Mouse (Mus musculus) layer of hippocampus, adult 2 months (tissue): ENCODE results near the gene Sema4d. TPM values are rescaled to one million over a fixed set of nuclear protein-coding genes. Genes with fewer than 3 reads are reported as not detected.

Experiments
- DNase-seq, 2 experiments: peaks; one replicate each; pipeline ENCODE4 v3.0.0; 2022; ENCODE audit warnings: low spot score in 2 of 2
- H3K27ac ChIP-seq: fragments of 200-600 bp; 2 replicates; pipeline ENCODE4 v1.8.1; 2022
- H3K4me3 ChIP-seq: fragments of 200-600 bp; 2 replicates; pipeline ENCODE4 v1.8.1; 2022; ENCODE audit warnings: mild to moderate bottlenecking
- CTCF ChIP-seq: fragments of 200-600 bp; conservative IDR thresholded peaks from 2 replicates; pipeline ENCODE4 v1.8.1; 2022; ENCODE audit warnings: antibody characterized with exemption, mild to moderate bottlenecking, moderate library complexity
- total RNA-seq, 2 experiments: library from RNA; stranded (reverse); gene quantifications; 2 replicates each; pipeline ENCODE4 v1.2.3; 2021

The Sema4d gene
- total RNA-seq, 2 experiments from 2014 or later: 76.3 to 83.9 TPM

- H3K27ac ChIP-seq: peak overlapping the region; percentile 78
- TF ChIP-seq CTCF: no peak
- H3K4me3 ChIP-seq: no peak overlapping the region; the same call in 1 of the 2 replicates
- DNase-seq: peak; percentile 45 to 53
Measured at GRCm38 (mm10) chr13:51752346-51753167, 41.0 kb downstream of the Sema4d start.

GRCm38 (mm10) chr13:51749578-51750345, 43.8 kb downstream of the Sema4d start:
- Histone ChIP-seq H3K4me3 (no peak overlapping the region), H3K27ac (peak overlapping the region; percentile 57; the same call in 1 of the 2 replicates)
- no peak for DNase-seq
- no peak for TF ChIP-seq CTCF

GRCm38 (mm10) chr13:51748009-51748552, 45.5 kb downstream of the Sema4d start:
- Histone ChIP-seq H3K27ac (no peak overlapping the region), H3K4me3 (no peak overlapping the region)
- TF ChIP-seq CTCF: no peak
- DNase-seq: no peak

GRCm38 (mm10) chr13:51747069-51747468, 46.5 kb downstream of the Sema4d start:
- DNase-seq: no peak
- TF ChIP-seq CTCF: no peak

GRCm38 (mm10) chr13:51745862-51746261, 47.7 kb downstream of the Sema4d start:
- no peak overlapping the region for H3K27ac ChIP-seq
- no peak for DNase-seq
- TF ChIP-seq CTCF: no peak
- H3K4me3 ChIP-seq: no peak overlapping the region

More at GRCm38 (mm10) chr13:51747069-51747468, 46.5 kb downstream of the Sema4d start:
- H3K27ac ChIP-seq: no peak overlapping the region
- no peak overlapping the region for H3K4me3 ChIP-seq

- no peak for TF ChIP-seq CTCF
- no peak overlapping the region for H3K4me3 ChIP-seq
- peak overlapping the region; percentile 7; the same call in 1 of the 2 replicates for H3K27ac ChIP-seq
- no peak for DNase-seq
Measured at GRCm38 (mm10) chr13:51743855-51744254, 49.7 kb downstream of the Sema4d start.

- DNase-seq: no peak
- no peak for TF ChIP-seq CTCF
- Histone ChIP-seq H3K27ac (no peak overlapping the region), H3K4me3 (no peak overlapping the region)
Measured at GRCm38 (mm10) chr13:51742551-51743052, 50.9 kb downstream of the Sema4d start.

GRCm38 (mm10) chr13:51740776-51741175, 52.8 kb downstream of the Sema4d start:
- no peak for DNase-seq
- TF ChIP-seq CTCF: no peak
- no peak overlapping the region for H3K4me3 ChIP-seq
- no peak overlapping the region for H3K27ac ChIP-seq

- no peak overlapping the region for H3K27ac ChIP-seq
- no peak for DNase-seq
- TF ChIP-seq CTCF: no peak
- H3K4me3 ChIP-seq: no peak overlapping the region
Measured at GRCm38 (mm10) chr13:51739713-51740112, 53.8 kb downstream of the Sema4d start.

GRCm38 (mm10) chr13:51738531-51739117, 54.9 kb downstream of the Sema4d start:
- no peak overlapping the region for H3K4me3 ChIP-seq
- H3K27ac ChIP-seq: no peak overlapping the region
- no peak for DNase-seq
- no peak for TF ChIP-seq CTCF

- DNase-seq: no peak
Measured at GRCm38 (mm10) chr13:51737949-51738513, 55.5 kb downstream of the Sema4d start.

More at GRCm38 (mm10) chr13:51737949-51738513, 55.5 kb downstream of the Sema4d start:
- Histone ChIP-seq H3K27ac (peak overlapping the region; percentile 48), H3K4me3 (no peak overlapping the region)
- no peak for TF ChIP-seq CTCF
